Mouse (Mus musculus): Measurements from ENCODE around the gene Sox15.

DNA sequence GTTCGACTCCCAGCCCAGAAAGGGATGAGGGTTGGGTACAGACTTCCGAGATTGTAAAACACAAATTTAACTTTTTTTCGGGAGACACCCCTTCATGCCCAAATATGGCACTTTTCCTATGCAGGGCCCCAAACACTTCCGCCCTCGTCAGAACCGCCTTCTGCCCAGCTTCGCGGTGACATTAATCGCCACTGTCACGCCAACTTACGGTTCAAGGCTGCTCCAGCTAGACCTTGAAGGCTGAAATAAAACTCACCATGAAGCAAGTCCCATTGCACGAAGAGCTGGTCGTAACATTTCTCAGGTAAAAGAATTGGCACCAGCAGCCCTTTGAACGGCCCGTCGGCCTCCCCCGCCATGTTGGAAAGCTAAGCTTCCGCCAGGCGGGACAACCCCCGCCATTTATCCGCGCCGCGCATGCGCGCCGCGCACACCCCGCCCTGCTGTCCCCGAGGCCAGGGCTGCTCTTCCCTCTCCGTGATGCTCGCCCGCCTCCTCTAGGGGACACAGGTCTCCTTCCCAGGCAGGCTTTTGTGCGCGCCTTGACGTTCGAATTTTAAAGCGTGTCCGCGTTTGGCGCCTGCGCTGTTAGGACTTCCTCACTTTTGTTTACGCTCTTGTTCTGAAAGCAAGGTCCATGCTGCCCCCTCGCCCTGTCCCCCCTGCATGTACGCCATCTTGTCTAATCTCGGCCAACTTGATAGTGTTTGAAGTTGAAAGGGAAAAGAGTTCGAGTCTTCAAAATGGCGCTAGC is 7.3 kb downstream of the Sox15 start, which contains the start of gene Mpdu1:
- TF ChIP-seq CTCF (IDR thresholded peaks at IDR 0.05; ENCODE audit: low read depth) (peak; percentile 75), EP300 (IDR thresholded peaks at IDR 0.05; ENCODE audit: low read depth) (peak; percentile 33)
